Mouse (Mus musculus) kidney, postnatal 10 days (tissue): ENCODE results near the gene Slc9a5.
A peak's percentile ranks its signal among the peaks of the same experiment; 100 is the strongest.

Experiments used
- DNase-seq: peaks from one replicate; pipeline ENCODE4 v3.0.0; 2021; ENCODE audit warnings: mixed read lengths

Slc9a5 gene

DNA sequence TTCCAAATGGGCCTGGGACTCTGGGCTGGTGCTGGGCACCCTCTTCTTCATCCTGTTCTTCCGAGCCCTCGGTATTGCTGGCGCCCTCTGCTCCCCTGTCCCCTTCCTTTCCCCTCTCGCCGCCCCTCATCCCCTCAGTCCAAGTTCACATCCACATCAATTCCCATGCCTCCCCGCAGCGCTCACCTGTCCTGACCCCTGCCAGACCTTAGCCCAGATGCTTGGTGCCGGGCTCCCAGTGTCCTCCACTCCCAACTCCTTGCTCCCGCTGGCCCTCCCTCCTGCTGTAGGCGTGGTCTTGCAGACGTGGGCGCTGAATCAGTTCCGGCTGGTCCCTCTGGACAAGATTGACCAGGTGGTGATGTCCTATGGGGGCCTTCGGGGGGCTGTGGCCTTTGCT lies 8.0 kb downstream of the Slc9a5 start:
- no peak for DNase-seq

DNA sequence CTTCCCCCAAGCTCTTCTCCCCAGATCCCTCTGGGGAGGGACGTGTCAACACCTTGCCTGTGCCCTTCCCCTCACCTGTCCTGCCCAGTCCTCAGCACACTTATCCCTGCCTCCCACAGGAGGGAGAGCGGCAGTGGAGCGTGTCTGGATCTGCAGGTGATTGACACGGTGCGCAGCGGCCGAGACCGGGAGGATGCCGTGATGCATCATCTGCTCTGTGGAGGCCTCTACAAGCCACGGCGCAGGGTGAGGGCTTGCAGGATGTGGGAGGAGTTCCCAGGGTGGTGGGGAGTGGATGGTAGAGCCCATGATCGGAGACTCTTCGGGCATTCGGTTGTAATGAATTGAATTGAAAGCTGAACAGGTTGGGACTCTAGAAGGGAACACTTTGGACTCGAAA lies 10.6 kb downstream of the Slc9a5 start:
- DNase-seq: peak; percentile 15

DNA sequence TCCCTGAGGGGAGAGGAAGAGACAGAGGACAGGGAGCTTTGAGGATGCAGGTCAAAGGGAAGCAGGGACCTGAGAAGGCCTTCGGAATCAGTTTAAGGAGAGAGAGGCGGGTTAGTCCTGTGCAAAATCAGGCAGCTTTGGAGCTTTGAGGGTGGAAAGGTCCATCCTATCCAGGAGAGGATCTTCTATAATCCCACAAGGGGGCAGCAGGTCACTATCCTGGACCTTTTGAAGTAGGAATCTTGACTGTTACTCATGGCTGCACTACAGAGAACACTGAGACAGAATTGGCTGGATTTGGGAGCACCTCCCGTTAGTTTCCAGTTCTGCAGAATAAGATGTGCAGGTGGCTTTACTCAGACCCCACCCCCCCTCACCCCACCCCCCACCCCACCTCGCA lies 11.0 kb downstream of the Slc9a5 start:
- peak; percentile 50 for DNase-seq

DNA sequence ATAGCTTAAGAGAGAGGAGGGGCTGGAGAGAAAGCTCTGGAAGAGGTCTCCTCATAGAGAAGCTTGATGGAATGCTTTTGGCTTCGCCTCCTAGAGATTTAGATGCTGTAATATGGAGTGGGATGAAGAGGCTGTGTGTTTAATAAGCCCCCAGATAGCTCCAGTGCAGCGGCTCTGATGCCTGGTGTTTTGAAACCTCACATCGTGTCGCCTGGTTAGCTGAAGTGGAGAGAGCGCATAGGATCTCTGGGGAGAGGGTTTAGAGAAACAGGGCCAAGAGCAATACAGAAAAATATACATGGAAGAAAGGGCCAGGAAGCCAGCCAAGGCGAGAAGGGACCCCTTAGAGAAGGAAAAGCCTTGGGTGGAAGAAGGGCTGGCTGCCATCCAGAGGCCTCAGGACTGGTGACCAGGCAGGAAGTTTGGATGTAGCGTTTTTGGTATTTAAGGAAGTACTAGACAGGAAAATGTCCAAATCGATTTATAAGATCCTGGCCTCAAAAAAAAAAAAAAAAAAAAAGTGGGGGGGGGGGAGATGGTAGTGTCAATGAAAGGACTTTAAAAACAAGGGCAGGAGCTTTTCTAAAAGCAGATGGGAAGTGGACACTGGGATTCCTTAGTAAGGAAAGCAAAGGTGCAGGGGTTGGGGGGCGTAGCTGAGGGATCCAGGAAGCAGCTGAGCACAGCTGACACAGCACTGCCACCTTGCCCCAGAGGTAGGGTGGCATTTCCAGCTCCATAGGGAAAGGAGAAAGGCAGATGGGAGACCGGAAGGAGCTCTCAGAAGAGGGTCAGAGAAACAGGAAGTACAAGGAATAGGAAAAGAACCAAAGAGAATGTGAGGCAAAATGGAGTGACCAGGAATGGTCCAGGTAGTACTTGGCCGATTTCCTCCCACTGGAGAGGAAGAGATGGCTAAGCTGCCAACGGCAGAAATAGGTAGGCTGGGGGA lies 13.4 kb downstream of the Slc9a5 start:
- peak; percentile 88 for DNase-seq

DNA sequence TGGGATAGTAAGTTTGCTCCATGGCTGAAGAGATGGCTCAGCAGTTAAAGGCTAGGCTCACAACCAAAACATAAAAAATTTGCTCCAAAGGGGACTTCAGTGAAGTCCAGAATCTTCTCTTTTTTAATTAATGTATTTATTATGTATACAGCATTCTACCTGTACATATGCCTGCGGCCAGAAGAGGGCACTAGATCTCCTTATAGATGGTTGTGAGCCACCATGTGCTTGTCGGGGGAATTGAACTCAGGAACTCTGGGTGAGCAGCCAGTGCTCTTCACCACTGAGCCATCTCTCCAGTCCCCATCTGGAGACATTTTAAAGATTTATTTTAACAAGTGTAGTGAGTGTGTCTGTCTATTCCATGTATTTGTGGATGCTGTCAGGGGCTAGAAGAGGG lies 18.5 kb downstream of the Slc9a5 start:
- no peak for DNase-seq

DNA sequence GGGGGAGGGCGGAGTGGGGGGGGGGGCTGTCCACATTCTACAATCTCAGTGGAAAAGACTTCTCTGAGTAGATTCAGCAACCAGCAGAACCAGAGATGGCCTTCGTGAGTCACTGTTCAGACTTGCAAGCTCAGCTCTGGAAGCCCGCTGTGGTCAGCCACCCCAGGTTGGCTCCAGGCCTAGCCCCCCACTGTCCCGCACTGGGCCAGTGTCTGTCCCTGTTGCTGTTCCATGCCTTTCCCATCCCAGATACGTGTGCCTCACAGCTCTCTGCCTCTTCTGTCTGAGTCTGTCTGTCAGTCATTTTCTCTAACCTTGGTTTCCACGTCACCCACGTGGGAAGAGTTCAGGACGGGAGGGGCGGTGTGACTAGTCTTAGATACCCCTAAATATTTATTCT lies 23.8 kb downstream of the Slc9a5 start:
- no peak for DNase-seq

DNA sequence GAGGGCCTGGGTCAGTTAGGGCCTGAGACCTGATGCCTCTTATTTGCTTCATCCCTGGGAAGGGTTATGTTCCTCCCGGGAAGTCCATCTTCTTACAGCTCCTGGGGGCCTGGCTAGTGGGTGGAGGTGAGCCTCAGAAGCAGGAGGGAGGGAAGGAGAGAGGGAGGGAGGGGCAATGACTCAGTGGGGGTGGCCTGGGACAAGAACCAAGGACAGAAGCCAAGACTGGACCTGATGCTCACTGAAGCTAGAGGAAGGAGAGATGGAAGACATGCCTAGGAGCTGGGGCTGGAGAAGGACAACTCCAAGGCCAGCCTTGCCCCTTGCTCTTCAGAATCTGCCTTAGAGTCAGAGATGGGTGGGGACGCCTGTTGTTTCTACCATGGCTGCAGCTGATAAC lies 24.4 kb downstream of the Slc9a5 start, which contains the start of gene Plekhg4:
TSS of gene Plekhg4 (plus strand) at position 243 of the 400 bp plus-strand sequence.
- DNase-seq: no peak

DNA sequence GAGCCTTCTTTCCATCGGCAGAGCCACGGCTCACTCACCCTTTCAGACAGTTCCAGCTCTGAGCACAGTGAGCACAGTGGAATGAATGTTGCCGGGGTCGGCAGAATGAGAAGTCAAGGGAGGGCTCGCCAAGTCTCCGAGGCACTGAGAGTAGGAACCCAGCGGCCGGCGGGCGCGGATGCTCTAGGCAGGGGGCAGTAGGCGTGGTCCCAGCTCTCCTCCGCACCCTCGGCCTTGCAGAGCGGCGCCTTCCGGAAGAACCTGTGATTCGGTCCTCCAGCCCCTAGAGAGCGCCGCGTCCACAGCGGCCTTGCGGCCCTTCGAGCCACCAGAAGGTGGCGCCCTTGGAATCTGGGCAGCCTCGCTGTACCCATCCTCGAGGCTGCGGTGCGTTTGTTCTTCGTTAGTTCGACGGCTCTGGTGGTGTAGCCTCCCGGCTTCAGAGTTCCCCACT lies 25.9 kb downstream of the Slc9a5 start:
- peak; percentile 53 for DNase-seq

DNA sequence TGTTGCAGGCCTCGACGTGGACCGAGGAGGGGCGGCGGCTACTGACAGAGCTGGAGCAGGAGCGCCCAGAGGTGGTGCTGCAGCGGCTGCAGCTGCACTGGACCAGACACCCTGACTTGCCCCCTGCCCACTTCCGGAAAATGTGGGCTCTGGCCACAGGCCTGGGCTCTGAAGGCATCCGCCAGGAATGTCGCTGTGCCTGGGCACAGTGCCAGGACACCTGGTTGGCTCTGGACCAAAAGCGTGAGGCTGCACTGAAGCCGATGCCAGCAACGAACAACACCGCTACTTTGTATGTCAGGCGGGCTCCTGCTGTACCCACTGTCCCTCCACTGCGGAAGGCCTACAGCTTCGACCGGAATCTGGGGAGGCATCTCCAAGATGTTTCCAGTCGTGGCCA lies 30.0 kb downstream of the Slc9a5 start:
- DNase-seq: peak; percentile 88

DNA sequence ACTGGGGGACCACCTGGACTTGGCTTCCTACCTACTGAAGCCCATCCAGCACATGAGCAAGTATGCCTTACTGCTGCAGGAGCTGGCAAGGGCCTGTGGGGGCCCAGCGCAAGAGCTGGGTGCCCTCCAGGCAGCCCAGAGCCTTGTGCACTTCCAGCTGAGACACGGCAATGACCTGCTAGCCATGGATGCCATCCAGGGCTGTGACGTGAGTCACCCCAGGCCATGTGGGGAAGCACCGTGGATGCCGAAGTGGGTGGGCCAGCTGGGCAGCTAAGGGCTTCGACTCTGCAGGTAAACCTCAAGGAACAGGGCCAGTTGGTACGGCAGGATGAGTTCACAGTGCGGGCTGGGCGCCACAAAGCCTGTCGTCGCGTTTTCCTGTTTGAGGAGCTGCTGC lies 31.7 kb downstream of the Slc9a5 start:
- no peak for DNase-seq

DNA sequence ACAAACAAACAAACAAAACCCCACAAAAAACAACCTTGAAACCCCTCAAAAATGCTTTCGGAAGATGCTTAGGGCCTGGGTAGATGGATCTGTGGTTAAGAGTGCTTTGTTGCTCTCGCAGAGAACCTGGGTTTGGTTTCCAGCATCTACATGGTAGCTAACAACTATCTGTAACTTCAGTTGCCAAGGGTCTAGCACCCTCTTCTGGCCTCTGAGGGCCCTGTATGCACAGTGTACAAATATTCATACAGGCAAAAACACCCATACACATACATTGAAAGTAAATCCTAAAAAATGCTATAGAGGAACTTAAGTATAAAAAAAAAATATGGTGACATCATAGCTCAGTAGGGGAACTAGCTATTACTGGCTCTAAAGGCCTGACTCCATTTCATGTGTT lies 35.4 kb downstream of the Slc9a5 start:
- DNase-seq: no peak

DNA sequence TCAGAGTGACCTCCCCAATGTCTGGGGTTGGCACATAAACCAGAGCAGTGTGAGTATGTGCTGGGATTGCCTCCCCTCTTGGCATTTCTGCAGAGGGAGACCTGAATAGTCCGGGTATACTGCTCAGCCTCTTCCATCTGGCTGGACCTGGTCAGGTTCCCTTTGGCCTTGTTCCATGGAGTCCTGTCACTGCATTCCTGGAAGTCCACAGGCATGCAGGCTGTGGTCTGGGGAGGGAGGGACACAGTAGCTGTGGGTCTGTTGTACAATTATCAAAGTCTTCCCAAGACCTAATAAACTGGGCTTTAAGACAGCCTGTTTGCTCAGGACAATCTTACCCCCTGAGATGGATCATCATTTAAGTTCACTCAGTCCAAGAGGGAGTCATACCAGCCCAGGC lies 38.5 kb downstream of the Slc9a5 start:
- peak; percentile 70 for DNase-seq

DNA sequence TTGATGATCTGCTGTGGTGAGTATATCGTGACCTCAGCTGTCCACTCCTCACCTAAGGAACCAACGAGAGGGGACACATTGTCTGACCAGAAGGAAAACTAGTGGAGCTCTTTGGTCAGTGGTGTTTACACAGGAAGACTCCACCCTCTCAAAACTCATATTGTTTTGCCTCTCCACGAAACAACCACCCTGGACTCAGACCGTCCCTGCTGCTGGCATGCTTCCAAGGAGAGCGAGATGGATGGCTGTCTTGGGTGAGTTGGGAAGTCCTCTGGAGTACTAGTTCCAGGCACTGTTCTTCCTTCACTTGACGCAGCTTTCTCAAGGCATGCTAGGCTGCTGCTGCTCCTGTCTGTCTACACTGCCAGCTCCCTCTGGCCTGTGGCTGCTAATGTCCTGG lies 40.5 kb downstream of the Slc9a5 start:
- peak; percentile 46 for DNase-seq

DNA sequence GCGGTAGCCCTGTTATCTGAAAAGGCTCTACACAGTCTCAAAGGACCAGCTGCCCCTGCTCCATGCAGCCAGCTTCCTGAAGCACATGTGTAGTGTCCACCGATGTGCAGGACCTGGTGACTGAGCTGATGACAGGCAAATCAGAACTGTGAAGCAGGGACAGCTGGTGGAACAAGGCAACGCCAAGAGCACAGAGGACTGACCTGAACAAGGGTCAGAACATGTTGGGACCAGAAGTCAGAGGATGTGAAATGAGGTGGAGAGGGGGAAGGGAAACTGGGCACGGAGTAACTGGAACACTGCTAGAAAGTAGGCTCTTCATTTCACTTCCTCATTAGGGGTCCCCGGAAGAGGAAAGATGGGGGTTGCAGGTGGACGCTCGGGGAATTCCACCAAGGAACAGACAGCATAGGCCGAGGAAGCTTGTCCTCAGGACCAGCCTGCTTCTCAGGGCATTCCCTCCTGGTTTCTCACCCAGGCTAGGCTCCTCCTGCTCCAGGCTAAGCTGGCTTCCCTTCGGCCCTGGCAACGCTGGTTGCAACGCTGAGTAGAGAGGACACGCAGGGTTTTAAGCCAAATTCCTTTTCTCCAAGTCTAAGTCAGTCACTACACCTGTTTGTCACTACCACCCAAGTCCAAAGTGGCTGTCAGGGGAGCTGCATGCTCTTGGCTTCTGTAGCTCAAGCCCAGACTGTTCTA lies 44.6 kb downstream of the Slc9a5 start:
- DNase-seq: no peak

DNA sequence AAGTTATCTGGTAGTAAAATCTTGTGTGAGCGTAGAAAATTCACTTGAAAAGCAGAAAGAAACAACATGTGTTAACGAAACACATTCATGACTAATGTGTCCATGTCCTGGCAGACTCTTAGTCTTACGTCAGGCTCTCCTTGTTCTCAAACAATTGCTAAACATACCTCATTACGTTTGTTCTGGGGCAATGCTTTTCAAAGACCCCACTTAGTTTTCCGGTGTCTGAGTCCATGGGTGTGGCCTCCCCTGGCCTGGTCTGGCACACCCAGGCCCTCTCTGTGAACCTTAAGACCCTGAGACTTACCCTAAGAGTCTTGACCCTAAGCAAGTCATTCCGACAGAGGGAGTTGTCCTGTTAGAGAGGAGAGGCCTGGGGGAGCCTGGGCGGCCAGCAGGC lies 45.3 kb downstream of the Slc9a5 start:
- no peak for DNase-seq

DNA sequence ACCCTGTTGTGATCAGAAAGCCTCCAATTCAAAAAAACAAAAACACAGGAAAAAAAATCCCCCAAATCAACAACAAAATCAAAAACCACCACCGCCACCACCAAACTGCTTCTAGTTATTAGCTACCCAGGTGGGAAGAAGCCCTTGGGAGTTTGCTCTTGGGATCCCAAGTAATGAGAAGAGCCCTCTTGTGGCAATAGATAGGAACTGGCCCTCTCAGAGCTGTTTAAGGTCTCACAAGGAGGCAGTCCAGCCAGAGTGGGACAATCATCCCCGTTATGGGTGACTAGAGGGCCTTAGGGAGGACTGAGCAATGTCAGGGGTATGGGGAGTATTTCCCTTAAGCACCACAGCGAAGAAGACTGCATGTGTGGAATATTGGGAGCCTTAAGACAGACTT lies 49.1 kb downstream of the Slc9a5 start:
- DNase-seq: peak; percentile 75

DNA sequence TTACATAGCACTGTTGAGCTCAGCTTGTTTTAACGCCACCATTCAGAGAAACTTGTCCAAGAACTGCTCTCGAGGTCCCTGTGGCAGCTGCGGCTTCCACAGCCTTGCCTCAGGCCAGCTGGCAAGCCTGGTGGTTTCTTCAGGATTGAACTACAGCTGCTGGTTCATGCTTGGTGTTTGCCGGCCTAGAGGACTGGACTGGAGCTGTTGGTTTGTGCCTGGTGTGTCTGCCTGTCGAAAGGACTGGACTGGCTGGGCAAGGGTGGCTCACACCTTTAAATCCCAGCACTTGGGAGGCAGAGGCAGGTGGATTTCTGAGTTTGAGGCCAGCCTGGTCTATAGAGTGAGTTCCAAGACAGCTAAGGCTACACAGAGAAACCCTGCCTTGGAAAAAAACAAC lies 51.4 kb downstream of the Slc9a5 start:
- no peak for DNase-seq

DNA sequence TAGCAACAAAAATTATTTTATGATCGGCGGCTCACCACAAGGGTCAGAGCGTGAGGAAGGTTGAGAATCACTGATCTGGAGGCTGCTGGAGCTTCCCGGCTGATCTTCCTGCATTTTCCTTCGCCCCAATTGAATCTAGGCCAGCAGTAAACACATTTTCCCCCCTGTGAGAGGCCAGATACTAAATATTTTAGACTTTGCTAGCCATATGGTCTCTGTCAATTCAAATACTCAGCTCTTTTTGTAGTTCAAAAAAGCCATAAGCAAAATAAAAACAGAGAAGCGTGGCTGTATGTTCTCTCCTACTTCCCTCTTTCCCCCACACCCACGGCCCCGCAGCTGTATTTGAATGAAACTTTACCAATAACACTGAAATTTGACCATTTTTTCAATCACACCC lies 54.8 kb downstream of the Slc9a5 start:
- DNase-seq: no peak

DNA sequence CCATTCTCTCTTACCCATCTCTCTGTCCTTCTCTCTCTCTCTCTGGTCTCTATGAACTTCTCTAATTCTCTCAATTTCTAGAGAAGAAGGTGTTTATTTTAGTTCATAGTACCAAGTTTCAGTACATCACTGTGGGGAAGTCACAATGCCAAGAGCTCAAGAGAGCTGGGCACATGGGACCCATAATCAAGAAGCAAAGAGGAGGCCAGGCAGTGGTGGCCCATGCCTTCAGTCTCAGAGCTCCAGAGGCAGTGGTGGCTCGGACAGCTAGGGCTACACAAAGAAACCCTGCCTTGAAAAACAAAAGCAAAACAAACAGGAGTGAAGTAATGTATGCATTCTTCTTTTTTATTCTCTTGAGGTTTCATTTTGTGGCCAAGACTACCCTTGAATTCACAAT lies 55.9 kb downstream of the Slc9a5 start:
- DNase-seq: no peak

DNA sequence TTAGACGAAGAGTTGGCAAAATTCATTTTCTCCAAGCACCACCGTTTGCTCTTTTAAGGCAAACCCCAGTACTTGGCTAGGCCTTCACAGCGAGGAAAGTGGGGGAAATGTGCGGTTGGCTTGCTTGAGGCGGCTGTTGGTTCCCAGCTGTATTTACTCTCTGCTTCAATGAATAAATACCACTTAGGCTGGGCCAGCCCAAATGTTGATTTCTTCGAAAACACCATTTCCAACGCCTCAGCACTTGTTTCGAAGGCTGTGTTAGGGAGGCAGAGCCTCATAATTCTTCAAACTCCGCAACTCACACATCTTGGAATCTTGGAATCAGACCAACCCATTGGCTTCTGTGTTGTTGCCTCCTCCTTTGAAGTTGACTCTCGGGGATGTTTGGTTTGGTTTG lies 57.8 kb downstream of the Slc9a5 start:
- DNase-seq: peak; percentile 34

DNA sequence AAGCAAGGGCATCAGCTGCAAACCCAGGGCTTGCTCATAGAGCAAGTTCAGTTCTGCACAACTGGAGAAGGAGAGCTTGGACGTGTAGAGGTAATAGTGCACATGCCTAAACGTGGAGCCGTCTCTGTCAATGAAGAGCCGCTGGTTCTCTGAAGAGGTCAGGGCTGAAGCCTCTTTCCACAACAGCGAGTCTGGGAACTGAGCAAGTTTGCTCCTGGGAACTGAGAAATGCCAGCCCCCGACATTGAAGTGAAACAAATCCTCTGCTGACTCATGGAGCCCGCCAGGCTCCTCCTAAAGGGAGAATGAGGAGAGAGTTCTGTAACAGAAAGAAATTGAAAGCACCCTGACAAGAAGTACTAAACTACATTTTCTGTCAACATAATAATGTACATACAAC lies 59.7 kb downstream of the Slc9a5 start:
- DNase-seq: no peak

DNA sequence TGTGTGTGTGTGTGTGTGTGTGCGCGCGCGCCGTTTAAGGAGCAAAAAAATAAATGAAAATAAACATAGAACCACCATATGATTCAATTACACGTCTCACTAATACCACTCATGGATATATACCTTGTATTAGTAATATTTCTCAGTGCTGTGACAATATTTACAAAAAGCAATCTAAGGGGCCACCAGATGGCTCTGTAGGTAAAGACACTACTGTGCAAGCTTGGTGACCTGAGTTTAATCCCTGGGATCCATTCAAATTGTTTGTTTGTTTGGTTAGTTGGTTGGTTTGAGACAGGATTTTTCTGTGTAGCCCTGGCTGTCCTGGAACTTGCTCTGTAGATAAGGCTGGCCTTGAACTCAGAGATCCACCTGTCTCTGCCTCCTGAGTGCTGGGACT lies 61.3 kb downstream of the Slc9a5 start:
- DNase-seq: no peak

DNA sequence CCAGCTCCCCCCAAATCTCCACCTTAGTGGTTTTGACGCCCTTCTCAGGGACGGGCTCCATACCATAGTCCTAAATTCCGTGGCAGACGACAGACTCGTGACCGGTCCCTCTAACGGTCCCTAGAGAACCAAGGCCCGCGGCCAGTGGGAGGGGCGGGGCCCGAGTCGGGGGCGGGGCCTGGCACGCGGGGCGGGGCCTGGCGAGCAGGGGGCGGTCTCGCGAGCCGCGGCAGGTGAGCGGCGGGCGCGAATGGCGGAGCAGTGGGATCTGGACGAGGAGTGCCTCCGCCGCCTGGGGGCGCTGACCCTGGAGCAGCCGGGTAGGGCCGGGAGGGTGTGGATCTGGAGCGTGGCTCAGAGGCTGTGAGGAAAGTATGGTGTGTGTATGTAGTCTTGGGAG lies 64.7 kb downstream of the Slc9a5 start, which contains the start of the genes Kctd19 and Lrrc36:
TSS of gene Kctd19 (minus strand) at position 112 of the 400 bp plus-strand sequence.
TSS of gene Lrrc36 (plus strand) at position 181 of the 400 bp plus-strand sequence.
- DNase-seq: peak; percentile 71

DNA sequence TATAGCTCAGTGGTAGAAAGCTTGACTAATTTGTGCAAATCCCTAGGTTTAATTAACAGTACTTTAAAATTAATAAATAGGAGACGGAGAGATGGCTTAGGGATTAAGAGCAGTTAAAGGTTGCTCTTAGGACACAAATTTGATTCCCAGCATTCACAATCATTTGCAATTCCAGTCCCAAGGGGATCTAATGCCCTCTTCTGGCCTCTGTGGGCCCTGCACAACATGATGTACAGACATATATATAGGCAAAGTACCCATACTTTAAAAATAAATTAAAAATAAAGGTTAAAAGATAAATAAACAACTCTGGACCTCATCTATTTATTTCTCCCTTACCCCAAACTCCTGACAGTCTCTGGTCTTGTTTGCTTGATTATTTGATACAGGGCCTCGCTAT lies 70.3 kb downstream of the Slc9a5 start:
- no peak for DNase-seq
